ENCODE assay signal across 31 mouse cellular contexts in genomic region chr8:73329131-73329530, GRCm38 (mm10).
"Had no signal": no experiment of that assay in that cellular context is flagged by ENCODE, and none has a peak within 500 bp of the region (broad histone marks: within the 10 kb centered on the region; RNA-seq: fewer than 3 reads in every experiment).

No protein-coding gene starts in this region.

- DNase-seq: heart, adult 2 months; heart, postnatal 14 days; heart, postnatal 36 days; heart, postnatal 4 days; kidney, adult 18-20 months; kidney, adult 2 months; kidney, adult 8-10 months; kidney, adult 9 months; kidney, postnatal 10 days; kidney, postnatal 25 days; kidney, postnatal 36 days; layer of hippocampus, adult 9-11 months; layer of hippocampus, postnatal 36 days had no signal

- H3K27me3 ChIP-seq: heart, embryonic 12.5 days; heart, embryonic 13.5 days; heart, embryonic 15.5 days; hindbrain, embryonic 12.5 days; hindbrain, embryonic 13.5 days; hindbrain, embryonic 15.5 days; intestine, embryonic 15.5 days had no signal

- H3K36me3 ChIP-seq: heart, embryonic 13.5 days; heart, embryonic 15.5 days; hindbrain, embryonic 12.5 days; hindbrain, embryonic 15.5 days; intestine, embryonic 15.5 days had no signal

- H3K4me3 ChIP-seq: heart, adult 2 months; heart, embryonic 10.5 days; heart, embryonic 12.5 days; heart, embryonic 13.5 days; heart, embryonic 15.5 days; hindbrain, embryonic 10.5 days; hindbrain, embryonic 12.5 days; hindbrain, embryonic 13.5 days; hindbrain, embryonic 15.5 days; intestine, embryonic 15.5 days; layer of hippocampus, adult 2 months; left cerebral cortex, adult 2 months had no signal

- ATAC-seq: hindbrain, embryonic 16.5 days; hindbrain, postnatal 0 days; inflammation-experienced regulatory T-cells, adult 6 months; intestine, embryonic 15.5 days; intestine, embryonic 16.5 days; intestine, postnatal 0 days had no signal

- H3K4me2 ChIP-seq: heart, embryonic 11.5 days; heart, embryonic 12.5 days; heart, embryonic 13.5 days; heart, embryonic 15.5 days; hindbrain, embryonic 12.5 days; hindbrain, embryonic 13.5 days; hindbrain, embryonic 14.5 days; hindbrain, embryonic 15.5 days; intestine, embryonic 15.5 days had no signal

- H3K4me1 ChIP-seq: heart, embryonic 10.5 days; intestine, embryonic 15.5 days had no signal

- H3K9ac ChIP-seq: heart, embryonic 12.5 days; heart, embryonic 13.5 days; heart, embryonic 15.5 days; hindbrain, embryonic 12.5 days; hindbrain, embryonic 13.5 days; hindbrain, embryonic 14.5 days; hindbrain, embryonic 15.5 days; intestine, embryonic 15.5 days had no signal

- H3K9me3 ChIP-seq: heart, embryonic 10.5 days; heart, embryonic 12.5 days; heart, embryonic 13.5 days; heart, embryonic 15.5 days; hindbrain, embryonic 10.5 days; hindbrain, embryonic 12.5 days; hindbrain, embryonic 13.5 days; hindbrain, embryonic 15.5 days; intestine, embryonic 15.5 days had no signal

- H3K27ac ChIP-seq: heart, adult 2 months; heart, embryonic 10.5 days; heart, embryonic 13.5 days; heart, embryonic 15.5 days; hindbrain, embryonic 10.5 days; hindbrain, embryonic 12.5 days; hindbrain, embryonic 13.5 days; hindbrain, embryonic 14.5 days; hindbrain, embryonic 15.5 days; hindbrain, postnatal 0 days; intestine, embryonic 15.5 days; layer of hippocampus, adult 2 months; left cerebral cortex, adult 2 months had no signal
